Mouse (Mus musculus) ES-E14 (cell line): ENCODE results near the gene Zfand3. TPM values are rescaled to one million over a fixed set of nuclear protein-coding genes. Genes with fewer than 3 reads are reported as not detected.

ENCODE experiments used
- DNase-seq: peaks from one replicate; pipeline ENCODE4 v3.0.0-alpha.2; 2013; ENCODE audit warnings: low read depth, low spot score
- H3K27ac ChIP-seq: 2 replicates; pipeline ENCODE4 v1.5.1; 2012; ENCODE audit warnings: low read depth, mild to moderate bottlenecking, low read length, moderate library complexity, mixed read lengths; ENCODE audit not compliant: poor library complexity, insufficient read depth, severe bottlenecking
- H3K36me3 ChIP-seq: 2 replicates; pipeline ENCODE4 v1.6.1; 2012; ENCODE audit warnings: mild to moderate bottlenecking, low read length, moderate library complexity, mixed read lengths; ENCODE audit not compliant: control insufficient read depth, poor library complexity, insufficient read depth, severe bottlenecking
- H3K4me1 ChIP-seq, 2 experiments: fragments of 150-350 bp in 1 of 2; sonication (generic) in 1 of 2; 2 replicates each; pipeline ENCODE4 v1.6.1; 2012; ENCODE audit warnings: low read length in 2 of 2, mild to moderate bottlenecking in 1 of 2, mixed read lengths in 1 of 2; ENCODE audit not compliant: control insufficient read depth in 2 of 2, insufficient read depth in 2 of 2, poor library complexity in 1 of 2
- H3K4me3 ChIP-seq, 2 experiments: fragments of 150-350 bp in 1 of 2; sonication (generic) in 1 of 2; 2 replicates each; pipeline ENCODE4 v1.5.1; 2012; ENCODE audit warnings: low read length in 2 of 2, low read depth in 1 of 2, mild to moderate bottlenecking in 1 of 2, mixed read lengths in 1 of 2; ENCODE audit not compliant: insufficient read depth in 1 of 2, poor library complexity in 1 of 2, severe bottlenecking in 1 of 2
- H3K9ac ChIP-seq: 2 replicates; pipeline ENCODE4 v1.6.1; 2012; ENCODE audit warnings: low read depth, mild to moderate bottlenecking, low read length, mixed read lengths; ENCODE audit not compliant: poor library complexity, insufficient read depth, severe bottlenecking
- H3K9me3 ChIP-seq: fragments of 150-350 bp; sonication (generic); 2 replicates; pipeline ENCODE4 v1.6.1; 2012; ENCODE audit warnings: low read depth, mild to moderate bottlenecking, low read length; ENCODE audit not compliant: control insufficient read depth, insufficient read depth
- CHD2 ChIP-seq: IDR thresholded peaks from 2 replicates; pipeline ENCODE4 v1.6.1; 2014; ENCODE audit warnings: mild to moderate bottlenecking, low read depth, low read length, inconsistent platforms
- HCFC1 ChIP-seq: IDR thresholded peaks from 2 replicates; pipeline ENCODE4 v1.6.1; 2012; ENCODE audit warnings: low read length, inconsistent platforms, borderline replicate concordance; ENCODE audit not compliant: insufficient read depth
- MAFK ChIP-seq: IDR thresholded peaks from 2 replicates; pipeline ENCODE4 v1.6.1; 2014; ENCODE audit warnings: mild to moderate bottlenecking, low read depth, low read length, inconsistent platforms; ENCODE audit not compliant: insufficient read depth
- ZC3H11A ChIP-seq: IDR thresholded peaks from 2 replicates; pipeline ENCODE4 v1.6.1; 2012; ENCODE audit warnings: low read depth, mild to moderate bottlenecking, inconsistent platforms, low read length, borderline replicate concordance
- ZNF384 ChIP-seq: IDR thresholded peaks from 2 replicates; pipeline ENCODE4 v1.6.1; 2012; ENCODE audit warnings: low read depth, low read length, inconsistent platforms
- in situ Hi-C, 2 experiments: fragments of 600-800 bp; cut with MboI; formaldehyde crosslinking; loops; one replicate each; pipeline ENCODE4 v1.15.1; 2025; ENCODE audit warnings: low sequenced_read_pairs in 2 of 2, inconsistent platforms in 1 of 2; ENCODE audit not compliant: unreplicated experiment in 2 of 2
- total RNA-seq: library from RNA; depleted of rRNA; stranded (reverse); fragments of 300-350 nt; gene quantifications from 2 replicates; pipeline ENCODE4 v1.2.3, GENCODE M21; 2012

Gene Zfand3
- total RNA-seq, 1 experiment: 43.3 TPM

- no peak for DNase-seq
- in situ Hi-C loops: no loop called here
Measured at GRCm38 (mm10) chr17:30070631-30071030, 66.1 kb downstream of the Zfand3 start.

GRCm38 (mm10) chr17:30072613-30073012, 68.1 kb downstream of the Zfand3 start:
- Histone ChIP-seq H3K4me1 (no peaks in the 10 kb centered on the region), H3K4me3 (no peak overlapping the region), H3K27ac (no peak overlapping the region), H3K36me3 (peaks cover 2% of the 10 kb centered on the region; the same call in 1 of the 2 replicates), H3K9ac (no peak overlapping the region), H3K9me3 (no peaks in the 10 kb centered on the region)
- in situ Hi-C loops: no loop called here
- DNase-seq: no peak
- TF ChIP-seq ZC3H11A: no peak
- no peak for TF ChIP-seq HCFC1
- TF ChIP-seq CHD2: no peak
- no peak for TF ChIP-seq MAFK
- no peak for TF ChIP-seq ZNF384

More at GRCm38 (mm10) chr17:30070631-30071030, 66.1 kb downstream of the Zfand3 start:
- H3K9ac ChIP-seq: no peak overlapping the region
- no peak overlapping the region for H3K4me3 ChIP-seq
- no peaks in the 10 kb centered on the region for H3K4me1 ChIP-seq
- H3K36me3 ChIP-seq: peaks cover 2% of the 10 kb centered on the region; the same call in 1 of the 2 replicates
- no peak overlapping the region for H3K27ac ChIP-seq
- H3K9me3 ChIP-seq: no peaks in the 10 kb centered on the region
- no peak for TF ChIP-seq ZC3H11A
- no peak for TF ChIP-seq HCFC1
- no peak for TF ChIP-seq ZNF384

GRCm38 (mm10) chr17:30075896-30076295, 71.4 kb downstream of the Zfand3 start:
- no peak for TF ChIP-seq ZNF384
- TF ChIP-seq MAFK: no peak
- TF ChIP-seq CHD2: no peak
- no peak for TF ChIP-seq ZC3H11A
- no peak for TF ChIP-seq HCFC1
- Histone ChIP-seq H3K36me3 (no peaks in the 10 kb centered on the region), H3K27ac (no peak overlapping the region), H3K9ac (no peak overlapping the region), H3K9me3 (no peaks in the 10 kb centered on the region), H3K4me3 (no peak overlapping the region), H3K4me1 (no peaks in the 10 kb centered on the region)
- no peak for DNase-seq
- in situ Hi-C loops: no loop called here

- no peaks in the 10 kb centered on the region for H3K4me1 ChIP-seq
- H3K4me3 ChIP-seq: no peak overlapping the region
- H3K9me3 ChIP-seq: no peaks in the 10 kb centered on the region
- TF ChIP-seq ZNF384 (no peak), MAFK (no peak), ZC3H11A (no peak), HCFC1 (no peak), CHD2 (no peak)
- no peak overlapping the region for H3K9ac ChIP-seq
- DNase-seq: no peak
- in situ Hi-C loops: no loop called here
- no peaks in the 10 kb centered on the region for H3K36me3 ChIP-seq
- no peak overlapping the region for H3K27ac ChIP-seq
Measured at GRCm38 (mm10) chr17:30084007-30084406, 79.5 kb downstream of the Zfand3 start.

GRCm38 (mm10) chr17:30086695-30087094, 82.2 kb downstream of the Zfand3 start:
- H3K27ac ChIP-seq: no peak overlapping the region
- no peak overlapping the region for H3K9ac ChIP-seq
- H3K36me3 ChIP-seq: no peaks in the 10 kb centered on the region
- DNase-seq: no peak
- in situ Hi-C loops: no loop called here
- H3K4me1 ChIP-seq: no peaks in the 10 kb centered on the region
- no peaks in the 10 kb centered on the region for H3K9me3 ChIP-seq
- H3K4me3 ChIP-seq: no peak overlapping the region
- TF ChIP-seq ZC3H11A (no peak), HCFC1 (no peak), ZNF384 (no peak), CHD2 (no peak), MAFK (no peak)
